Mouse (Mus musculus) embryonic facial prominence, embryonic 12.5 days (tissue): ENCODE results near the gene Prss50. TPM values are rescaled to one million over a fixed set of nuclear protein-coding genes. Genes with fewer than 3 reads are reported as not detected.
"Not testable (repeated sequence)": the region's sequence is repeated elsewhere in the genome, so short reads cannot be mapped to it uniquely, and the experiment has no call there.

Experiments
- ATAC-seq: fragments of 200-750 bp; cut with Nextera tagmentation; 2 replicates; pipeline ENCODE4 v1.8.0; 2017; ENCODE audit not compliant: insufficient number of reproducible peaks, insufficient read depth, low FRiP score, low TSS enrichment
- H3K27ac ChIP-seq: fragments of 300-500 bp; sonication (generic); 2 replicates; pipeline ENCODE4 v1.5.1; 2016; ENCODE audit warnings: mild to moderate bottlenecking
- H3K27me3 ChIP-seq: fragments of 300-500 bp; sonication (generic); 2 replicates; pipeline ENCODE4 v1.6.1; 2016; ENCODE audit warnings: mild to moderate bottlenecking, moderate library complexity
- H3K36me3 ChIP-seq: fragments of 300-500 bp; sonication (generic); 2 replicates; pipeline ENCODE4 v1.6.1; 2016; ENCODE audit warnings: mild to moderate bottlenecking
- H3K4me1 ChIP-seq: fragments of 300-500 bp; sonication (generic); 2 replicates; pipeline ENCODE4 v1.6.1; 2016
- H3K4me2 ChIP-seq: fragments of 300-500 bp; sonication (generic); replicated peaks from 2 replicates; pipeline ENCODE4 v1.6.1; 2016; ENCODE audit warnings: mild to moderate bottlenecking, moderate library complexity
- H3K4me3 ChIP-seq: fragments of 300-500 bp; sonication (generic); 2 replicates; pipeline ENCODE4 v1.5.1; 2016; ENCODE audit warnings: mild to moderate bottlenecking
- H3K9ac ChIP-seq: fragments of 300-500 bp; sonication (generic); 2 replicates; pipeline ENCODE4 v1.6.1; 2016; ENCODE audit warnings: mild to moderate bottlenecking, moderate library complexity
- H3K9me3 ChIP-seq: fragments of 300-500 bp; sonication (generic); 2 replicates; pipeline ENCODE4 v1.6.1; 2016; ENCODE audit warnings: mild to moderate bottlenecking, moderate library complexity
- WGBS: fragments of 180-500 bp; shearing (Covaris S2); methylation state at CpG from one replicate; pipeline ENCODE4 v1.1.7; 2016; 5-methylcytosine and 5-hydroxymethylcytosine counted together
- polyA plus RNA-seq: library from polyadenylated mRNA; unstranded; fragments of >200 nt; fragmentation: Nextera tagmentation; extraction: Ambion mirVana; gene quantifications from 2 replicates; pipeline ENCODE4 v1.2.1, GENCODE M21; 2016

The Prss50 gene
- 0.15 and 0.50 TPM in 2 replicates for polyA plus RNA-seq

DNA sequence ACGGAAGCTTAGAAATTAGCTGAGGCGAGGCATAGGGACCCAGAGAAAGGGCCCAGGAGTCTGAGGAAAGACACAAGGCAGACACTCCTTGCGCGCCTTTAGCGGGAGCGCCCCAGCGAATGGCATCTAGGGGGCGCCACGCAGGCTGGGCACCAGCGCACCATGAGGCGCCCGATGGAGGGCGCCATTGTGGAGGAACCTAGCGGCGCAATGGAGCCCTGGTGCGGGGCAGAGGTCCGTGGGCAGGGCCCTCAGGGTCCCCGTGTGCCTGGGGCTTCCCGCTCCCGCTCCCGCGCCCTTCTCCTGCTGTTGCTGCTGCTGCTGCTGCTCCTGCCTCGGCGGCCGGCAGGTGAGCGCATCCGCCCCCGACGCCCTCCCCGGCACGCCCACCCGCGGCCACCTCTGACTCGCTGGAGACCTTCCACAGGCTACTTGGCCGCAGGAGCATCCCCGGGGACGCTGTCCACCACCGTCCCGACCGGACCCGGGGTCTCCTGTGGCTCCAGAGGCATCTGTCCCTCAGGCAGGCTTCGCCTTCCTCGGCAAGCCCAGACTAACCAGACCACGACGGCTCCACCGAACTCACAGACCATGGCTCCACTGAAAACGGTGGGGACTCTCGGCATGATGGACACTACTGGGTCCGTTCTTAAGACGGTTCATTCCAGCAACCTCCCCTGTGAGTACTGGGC, at the start of gene Prss50:
Prss50 (plus strand) TSS at position 187 of the 692 bp plus-strand sequence.
- Histone ChIP-seq H3K27ac (no peak within 1 kb of the TSS), H3K9me3 (no peaks in the 10 kb centered on the region), H3K9ac (peak within 1 kb of the TSS; percentile 34; the same call in 1 of the 2 replicates), H3K27me3 (peaks cover 27% of the 10 kb centered on the region), H3K4me3 (peak within 1 kb of the TSS; percentile 31), H3K4me2 (peak within 1 kb of the TSS; percentile 56), H3K4me1 (peaks cover 9% of the 10 kb centered on the region), H3K36me3 (no peaks in the 10 kb centered on the region)
- WGBS = 6% methylated on average over 46 of the region's 50 CpGs
- no peak for ATAC-seq

DNA sequence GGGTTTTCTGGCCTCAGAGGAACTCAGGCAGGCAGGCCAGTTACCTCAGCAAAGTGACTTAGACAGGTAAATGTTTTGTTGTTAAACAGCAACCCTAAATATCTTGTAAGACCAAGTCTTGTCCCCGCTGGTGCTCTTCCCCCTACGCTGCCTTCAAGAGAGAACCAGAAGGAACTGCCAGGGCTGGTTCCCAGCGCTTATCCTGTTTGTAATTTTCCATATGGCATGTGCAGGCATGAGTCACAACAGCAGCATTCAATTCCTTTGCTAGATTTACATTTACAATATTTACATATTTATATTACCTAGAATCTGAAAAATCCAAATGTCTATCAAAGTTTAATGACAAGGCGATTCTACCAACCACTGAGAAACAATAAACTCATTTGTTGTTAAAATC, 47.7 kb upstream of the Prss50 start:
- Histone ChIP-seq H3K9ac (no peak overlapping the region), H3K9me3 (no peaks in the 10 kb centered on the region), H3K4me2 (no peak overlapping the region), H3K27me3 (no peaks in the 10 kb centered on the region), H3K4me1 (no peaks in the 10 kb centered on the region), H3K27ac (no peak overlapping the region), H3K4me3 (no peak overlapping the region), H3K36me3 (no peaks in the 10 kb centered on the region)
- ATAC-seq = no peak
- 81% methylated on average over 4 of the region's 4 CpGs for WGBS

DNA sequence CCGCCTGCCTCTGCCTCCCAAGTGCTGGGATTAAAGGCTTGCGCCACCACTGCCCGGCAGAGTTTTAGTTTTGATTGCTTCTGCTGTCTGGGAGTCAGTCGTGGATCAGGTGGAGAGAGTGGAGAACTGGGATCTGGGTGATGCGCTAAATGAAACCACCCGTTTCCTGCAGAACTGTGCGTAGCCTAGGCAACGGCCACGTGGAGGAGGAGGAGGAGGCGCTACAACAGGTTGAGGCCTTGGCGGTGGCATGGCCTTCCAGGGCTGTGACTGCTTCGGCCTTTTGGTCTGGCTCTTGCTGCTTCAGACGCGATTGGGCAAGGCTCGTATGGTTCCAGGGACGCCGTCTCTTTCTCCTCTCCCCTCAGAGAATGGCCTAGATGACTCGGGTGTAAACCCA, 44.0 kb upstream of the Prss50 start, which contains the start of gene Prss44:
Prss44 (plus strand) TSS at position 206 of the 400 bp plus-strand sequence.
- Histone ChIP-seq H3K9me3 (no peaks in the 10 kb centered on the region), H3K4me2 (no peak within 1 kb of the TSS), H3K27ac (no peak within 1 kb of the TSS), H3K4me1 (no peaks in the 10 kb centered on the region), H3K36me3 (no peaks in the 10 kb centered on the region), H3K27me3 (no peaks in the 10 kb centered on the region), H3K4me3 (no peak within 1 kb of the TSS), H3K9ac (no peak within 1 kb of the TSS)
- no peak for ATAC-seq
- WGBS = 64% methylated on average over 18 of the region's 18 CpGs

DNA sequence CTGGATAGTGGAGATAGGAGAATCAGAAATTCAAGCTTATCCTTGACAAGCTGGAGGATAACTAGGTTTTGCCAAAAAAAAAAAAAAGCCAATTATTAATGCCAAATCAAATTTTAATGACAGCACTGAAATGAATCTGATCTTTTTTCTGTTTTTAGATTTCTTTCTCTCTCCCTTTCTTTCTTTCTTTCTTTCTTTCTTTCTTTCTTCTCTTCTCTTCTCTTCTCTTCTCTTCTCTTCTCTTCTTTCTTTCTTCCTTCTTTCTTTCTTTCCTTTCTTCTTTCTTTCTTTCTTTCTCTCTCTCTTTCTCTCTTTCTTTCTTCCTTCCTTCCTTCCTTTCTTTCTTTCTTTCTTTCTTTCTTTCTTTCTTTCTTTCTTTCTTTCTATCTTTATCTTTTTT, 37.2 kb upstream of the Prss50 start:
- not testable (repeated sequence) for H3K4me3 ChIP-seq, H3K27me3 ChIP-seq, H3K27ac ChIP-seq, H3K36me3 ChIP-seq, H3K9ac ChIP-seq, ATAC-seq, H3K9me3 ChIP-seq, H3K4me1 ChIP-seq, H3K4me2 ChIP-seq

DNA sequence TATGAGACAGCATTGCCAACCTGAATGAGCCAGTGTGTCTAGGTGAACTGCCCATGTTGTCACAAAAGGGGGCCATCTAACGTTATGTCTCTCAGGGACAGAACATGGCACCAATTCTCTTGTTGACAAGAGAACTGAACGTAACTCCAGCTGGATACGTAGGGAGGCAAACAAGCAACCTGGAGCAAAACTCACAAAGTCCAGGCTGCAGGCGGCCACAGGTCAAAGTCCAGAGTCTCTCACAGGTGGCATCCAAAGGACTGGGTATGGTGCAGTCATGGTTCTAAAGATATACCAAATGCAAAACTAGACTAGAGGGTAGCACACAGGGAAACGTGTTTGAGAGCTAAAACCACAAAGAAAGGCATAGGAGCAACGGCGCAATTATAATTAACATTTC, 36.3 kb upstream of the Prss50 start:
- Histone ChIP-seq H3K9ac (no peak overlapping the region), H3K9me3 (no peaks in the 10 kb centered on the region), H3K4me2 (no peak overlapping the region), H3K4me1 (no peaks in the 10 kb centered on the region), H3K4me3 (no peak overlapping the region), H3K27ac (no peak overlapping the region), H3K36me3 (no peaks in the 10 kb centered on the region), H3K27me3 (no peaks in the 10 kb centered on the region)
- 88% methylated on average over 7 of the region's 7 CpGs for WGBS
- ATAC-seq = no peak

DNA sequence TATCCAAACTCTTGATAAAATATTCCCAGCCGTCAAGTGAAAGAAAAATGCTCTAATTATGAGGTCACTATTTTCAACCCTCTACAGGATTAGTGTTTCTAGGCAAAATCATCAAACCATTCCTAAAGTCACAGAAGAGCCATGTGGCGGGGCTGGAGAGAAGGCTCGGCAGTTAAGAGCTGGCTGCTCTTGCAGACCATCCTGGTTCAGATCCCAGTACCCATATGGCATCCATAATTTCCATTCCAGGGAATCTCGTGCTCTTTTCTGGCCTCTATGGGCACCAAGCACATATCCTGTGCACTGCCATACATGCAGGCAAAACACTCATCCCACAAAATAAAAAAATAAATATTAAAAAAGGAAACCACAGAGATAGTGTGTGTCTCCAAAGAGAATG, 32.3 kb upstream of the Prss50 start:
- no peak overlapping the region for H3K4me3 ChIP-seq
- H3K9me3 ChIP-seq = no peaks in the 10 kb centered on the region
- no peak overlapping the region for H3K9ac ChIP-seq
- ATAC-seq = no peak
- H3K27ac ChIP-seq = no peak overlapping the region
- no peaks in the 10 kb centered on the region for H3K4me1 ChIP-seq
- no peak overlapping the region for H3K4me2 ChIP-seq
- H3K27me3 ChIP-seq = peaks cover 5% of the 10 kb centered on the region; the same call in 1 of the 2 replicates
- WGBS = 77% methylated on average over 4 of the region's 4 CpGs
- H3K36me3 ChIP-seq = no peaks in the 10 kb centered on the region

DNA sequence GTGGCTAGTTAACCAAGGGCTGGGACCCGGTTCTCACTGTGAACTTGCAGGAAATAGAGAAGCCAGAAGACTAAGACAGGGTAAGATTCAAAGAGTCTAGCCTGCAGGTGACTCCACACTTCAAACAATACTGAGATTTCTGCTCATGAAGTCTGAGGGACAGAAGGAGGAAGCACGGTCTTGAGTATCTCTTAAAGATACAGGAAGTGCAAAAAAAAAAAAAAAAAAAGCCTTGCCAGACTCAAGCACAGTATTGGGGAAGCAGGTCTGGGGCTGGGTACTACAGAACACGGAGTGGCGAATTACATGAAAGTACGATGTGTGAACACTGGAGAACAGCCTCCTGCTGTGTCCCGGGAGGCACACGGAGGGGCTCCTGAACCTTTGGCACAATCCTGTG, 31.9 kb upstream of the Prss50 start:
- H3K36me3 ChIP-seq = no peaks in the 10 kb centered on the region
- no peaks in the 10 kb centered on the region for H3K4me1 ChIP-seq
- ATAC-seq = no peak
- peaks cover 5% of the 10 kb centered on the region; the same call in 1 of the 2 replicates for H3K27me3 ChIP-seq
- H3K9ac ChIP-seq = no peak overlapping the region
- H3K9me3 ChIP-seq = no peaks in the 10 kb centered on the region
- no peak overlapping the region for H3K27ac ChIP-seq
- WGBS = 72% methylated on average over 7 of the region's 7 CpGs
- H3K4me3 ChIP-seq = no peak overlapping the region
- H3K4me2 ChIP-seq = no peak overlapping the region

DNA sequence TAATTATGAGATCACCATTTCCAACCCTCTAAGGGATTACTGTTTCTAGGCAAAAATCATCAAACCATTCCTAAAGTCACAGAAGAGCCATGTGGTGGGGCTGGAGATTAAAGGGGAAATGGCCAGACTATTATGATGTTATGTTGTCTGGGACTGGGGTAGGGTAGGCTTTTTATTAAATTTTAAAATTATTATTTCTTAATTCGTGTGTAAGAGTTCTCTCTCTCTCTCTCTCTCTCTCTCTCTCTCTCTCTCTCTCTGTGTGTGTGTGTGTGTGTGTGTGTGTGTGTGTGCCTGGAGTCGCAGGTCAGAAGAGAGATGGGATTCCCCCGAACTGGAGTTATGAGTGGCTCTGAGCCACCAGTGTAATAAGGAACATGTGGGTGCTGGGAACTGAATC, 31.4 kb upstream of the Prss50 start, which contains the start of gene Prss43:
Prss43 (plus strand) TSS at position 301 of the 400 bp plus-strand sequence.
- Histone ChIP-seq H3K36me3 (no peaks in the 10 kb centered on the region), H3K4me1 (no peaks in the 10 kb centered on the region), H3K9ac (no peak within 1 kb of the TSS), H3K27me3 (peaks cover 5% of the 10 kb centered on the region; the same call in 1 of the 2 replicates), H3K4me3 (no peak within 1 kb of the TSS), H3K27ac (no peak within 1 kb of the TSS), H3K4me2 (no peak within 1 kb of the TSS), H3K9me3 (no peaks in the 10 kb centered on the region)
- WGBS = 63% methylated on average over 3 of the region's 3 CpGs
- no peak for ATAC-seq

DNA sequence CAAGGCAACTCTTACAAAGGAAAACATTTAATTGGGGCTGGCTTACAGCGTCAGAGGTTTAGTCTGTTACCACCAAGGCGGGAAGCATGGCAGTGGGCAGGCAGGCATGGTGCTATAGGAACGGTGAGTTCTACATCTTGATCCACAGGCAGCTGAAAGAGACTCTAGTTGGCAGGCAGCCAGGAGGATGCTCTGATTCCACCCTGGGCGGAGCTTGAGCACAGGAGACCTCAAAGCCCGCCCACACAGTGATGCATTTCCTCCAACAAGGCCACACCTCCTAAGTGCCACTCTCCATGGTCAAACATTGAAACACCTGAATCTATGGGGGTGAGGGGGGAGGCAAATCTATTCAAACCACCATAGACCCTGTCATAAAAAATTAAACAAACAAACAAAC, 24.7 kb upstream of the Prss50 start:
- H3K9ac ChIP-seq = no peak overlapping the region
- H3K36me3 ChIP-seq = no peaks in the 10 kb centered on the region
- no peaks in the 10 kb centered on the region for H3K9me3 ChIP-seq
- H3K27ac ChIP-seq = no peak overlapping the region
- H3K4me2 ChIP-seq = no peak overlapping the region
- WGBS = 79% methylated on average over 5 of the region's 5 CpGs
- no peak overlapping the region for H3K4me3 ChIP-seq
- no peaks in the 10 kb centered on the region for H3K4me1 ChIP-seq
- no peak for ATAC-seq
- peaks cover 7% of the 10 kb centered on the region; the same call in 1 of the 2 replicates for H3K27me3 ChIP-seq

DNA sequence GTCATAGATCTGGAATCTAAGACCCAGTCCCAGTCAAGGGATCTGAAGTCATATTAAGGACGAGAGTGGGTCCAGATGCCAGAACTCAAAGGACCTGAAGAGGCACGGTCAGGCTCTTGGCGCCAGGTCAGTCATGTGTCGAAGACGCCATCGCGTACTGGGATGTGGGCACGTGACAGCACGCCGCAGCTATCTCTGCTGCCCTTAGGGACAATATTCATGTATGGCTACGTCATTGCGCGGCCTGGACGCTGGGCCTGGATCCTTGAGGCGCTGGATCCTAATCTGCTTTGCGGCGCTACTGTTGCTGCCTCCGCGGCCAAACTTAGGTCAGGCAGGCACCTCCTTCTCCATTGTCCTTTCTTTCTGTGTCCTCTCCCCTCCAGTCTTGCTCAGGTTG, 23.4 kb upstream of the Prss50 start, which contains the start of gene Prss45:
Prss45 (plus strand) TSS at position 178 of the 400 bp plus-strand sequence.
- WGBS = 80% methylated on average over 19 of the region's 19 CpGs
- ATAC-seq = no peak

DNA sequence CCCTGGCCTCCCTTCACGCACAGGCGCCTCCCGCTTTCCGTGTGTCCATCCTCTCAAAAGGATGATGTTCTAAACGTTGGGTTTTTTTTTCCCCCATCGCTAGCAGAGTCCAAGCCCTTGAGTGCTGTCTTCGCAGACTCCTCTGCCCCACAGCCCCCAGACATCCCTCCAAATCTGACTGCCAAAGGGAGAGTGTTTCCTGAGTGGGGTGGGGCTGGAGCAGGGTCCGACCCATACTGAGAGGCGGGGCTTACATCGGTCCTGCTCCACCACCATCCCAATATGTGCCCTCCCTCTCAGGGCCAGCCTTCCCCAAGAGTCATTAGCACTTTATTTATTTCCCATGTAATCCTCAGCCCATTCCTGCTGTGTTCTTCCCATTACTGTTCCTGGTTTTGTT, 22.8 kb upstream of the Prss50 start:
- ATAC-seq = no peak
- H3K9ac ChIP-seq = no peak overlapping the region

More for the DNA sequence above, 23.4 kb upstream of the Prss50 start, which contains the start of gene Prss45:
- no peaks in the 10 kb centered on the region for H3K4me1 ChIP-seq
- H3K27ac ChIP-seq = no peak within 1 kb of the TSS
- H3K4me2 ChIP-seq = 0 out of 2 replicates have a peak within 1 kb of the TSS, but pooled peaks have one; percentile 11
- 0 out of 2 replicates have a peak, but pooled peaks cover 3% of the 10 kb centered on the region for H3K27me3 ChIP-seq
- no peaks in the 10 kb centered on the region for H3K9me3 ChIP-seq
- no peaks in the 10 kb centered on the region for H3K36me3 ChIP-seq
- H3K9ac ChIP-seq = no peak within 1 kb of the TSS
- H3K4me3 ChIP-seq = no peak within 1 kb of the TSS

DNA sequence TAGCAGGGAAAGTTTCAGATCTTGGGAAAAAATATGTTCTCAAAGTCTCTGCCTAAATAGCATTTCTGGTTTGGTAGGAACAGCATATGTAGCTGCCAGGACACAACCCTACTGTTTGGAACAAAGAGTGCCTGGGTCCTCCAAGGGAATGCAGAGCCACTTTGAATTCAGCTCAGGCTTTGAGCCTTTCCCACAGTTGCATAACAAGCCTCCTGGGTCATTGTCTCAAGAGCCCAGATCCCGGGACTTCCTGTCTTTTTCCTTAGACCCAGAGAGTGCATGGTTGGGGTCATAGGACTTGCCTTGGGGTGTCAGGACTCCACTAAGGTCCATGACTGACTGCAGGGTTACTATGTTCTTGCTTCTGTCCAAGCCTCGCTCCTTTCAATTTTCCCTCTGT, 21.7 kb upstream of the Prss50 start:
- Histone ChIP-seq H3K9me3 (no peaks in the 10 kb centered on the region), H3K9ac (no peak overlapping the region), H3K4me3 (no peak overlapping the region), H3K4me2 (no peak overlapping the region), H3K27ac (no peak overlapping the region), H3K4me1 (no peaks in the 10 kb centered on the region), H3K36me3 (no peaks in the 10 kb centered on the region), H3K27me3 (0 out of 2 replicates have a peak, but pooled peaks cover 3% of the 10 kb centered on the region)
- no peak for ATAC-seq
- 44% methylated on average over 2 of the region's 2 CpGs for WGBS

More for the DNA sequence above, 22.8 kb upstream of the Prss50 start:
- no peaks in the 10 kb centered on the region for H3K4me1 ChIP-seq
- WGBS = 33% methylated on average over 10 of the region's 10 CpGs
- no peaks in the 10 kb centered on the region for H3K36me3 ChIP-seq
- H3K9me3 ChIP-seq = no peaks in the 10 kb centered on the region
- H3K4me3 ChIP-seq = no peak overlapping the region
- 0 out of 2 replicates have a peak overlapping the region, but pooled peaks have one; percentile 11 for H3K4me2 ChIP-seq
- 0 out of 2 replicates have a peak, but pooled peaks cover 3% of the 10 kb centered on the region for H3K27me3 ChIP-seq
- no peak overlapping the region for H3K27ac ChIP-seq
